Mouse (Mus musculus) thymus, adult 2 months (tissue): ENCODE measurements at regions not wholly inside any gene's neighbourhood (a gene's known extent, or its start where the extent isn't known, plus 50 kb on each side); places are given as distances from the start of the nearest gene placed in this dataset.

Experiments used
- DNase-seq: peaks from one replicate; pipeline ENCODE4 v3.0.0; 2021
- H3K27ac ChIP-seq: fragments of 200-500 bp; 2 replicates; pipeline ENCODE4 v1.5.1; 2012; ENCODE audit warnings: low read length, control low read depth; ENCODE audit not compliant: control insufficient read depth, insufficient read depth
- H3K27me3 ChIP-seq: fragments of 200-500 bp; 2 replicates; pipeline ENCODE4 v1.6.1; 2012; ENCODE audit warnings: mild to moderate bottlenecking, low read length, moderate library complexity, mixed read lengths; ENCODE audit not compliant: control insufficient read depth, insufficient read depth
- H3K36me3 ChIP-seq: fragments of 200-500 bp; 2 replicates; pipeline ENCODE4 v1.6.1; 2012; ENCODE audit warnings: mild to moderate bottlenecking, low read length, moderate library complexity; ENCODE audit not compliant: control insufficient read depth, insufficient read depth
- H3K4me1 ChIP-seq: fragments of 200-500 bp; replicated peaks from 2 replicates; pipeline ENCODE4 v1.6.1; 2012; ENCODE audit warnings: low read length; ENCODE audit not compliant: control insufficient read depth, insufficient read depth
- H3K4me3 ChIP-seq: fragments of 200-500 bp; 2 replicates; pipeline ENCODE4 v1.5.1; 2012; ENCODE audit warnings: mild to moderate bottlenecking, low read length, control low read depth, moderate library complexity; ENCODE audit not compliant: control insufficient read depth, insufficient read depth
- CTCF ChIP-seq: fragments of 200-500 bp; IDR thresholded peaks from 2 replicates; pipeline ENCODE4 v1.5.1; 2012; ENCODE audit warnings: mild to moderate bottlenecking, control low read depth, low read length, moderate library complexity, borderline replicate concordance; ENCODE audit not compliant: control insufficient read depth, poor library complexity, insufficient read depth; ENCODE audit errors: extremely low read depth
- POLR2A ChIP-seq: fragments of 200-500 bp; IDR thresholded peaks from 2 replicates; pipeline ENCODE4 v1.6.1; 2012; ENCODE audit warnings: mild to moderate bottlenecking, low read length, control low read depth, moderate library complexity; ENCODE audit not compliant: control insufficient read depth, poor library complexity, insufficient read depth; ENCODE audit errors: extremely low read depth
- WGBS: fragments of 180-500 bp; shearing (Covaris S2); methylation state at CpG from one replicate; pipeline ENCODE4 v1.1.7; 2018; 5-methylcytosine and 5-hydroxymethylcytosine counted together

DNA sequence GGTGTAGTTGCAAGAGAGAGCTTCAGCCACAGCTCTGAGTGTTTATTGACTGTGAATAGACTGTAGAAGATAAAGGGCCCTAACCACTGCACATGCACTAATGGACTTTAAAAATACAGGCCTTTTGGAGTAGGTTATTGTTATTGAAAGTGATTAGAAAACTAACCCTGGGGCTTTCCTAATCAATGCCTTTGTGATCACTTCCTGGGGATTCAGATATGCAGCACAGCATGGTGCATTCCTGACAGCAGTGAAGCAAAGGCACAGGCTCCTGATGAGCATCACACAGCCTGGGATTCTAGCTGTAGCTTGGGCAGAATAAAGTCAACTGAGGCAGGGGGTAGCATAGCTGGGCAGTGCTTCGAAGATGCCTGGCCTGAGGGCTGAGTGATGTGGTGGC lies 87.3 kb downstream of the Gm11077 start:
- Histone ChIP-seq H3K4me1 (peaks cover 16% of the 10 kb centered on the region), H3K27me3 (no peaks in the 10 kb centered on the region), H3K36me3 (no peaks in the 10 kb centered on the region), H3K4me3 (no peak overlapping the region), H3K27ac (no peak overlapping the region)
- DNase-seq: no peak
- 14% methylated on average over 1 of the region's 1 CpGs for WGBS
- no peak for TF ChIP-seq POLR2A
- TF ChIP-seq CTCF: no peak

- no peaks in the 10 kb centered on the region for H3K27me3 ChIP-seq
- H3K4me1 ChIP-seq: peaks cover 16% of the 10 kb centered on the region
- no peak for TF ChIP-seq CTCF
- no peak overlapping the region for H3K4me3 ChIP-seq
- DNase-seq: no peak
- WGBS: 4% methylated on average over 6 of the region's 6 CpGs
- no peak overlapping the region; the same call in 1 of the 2 replicates for H3K27ac ChIP-seq
- H3K36me3 ChIP-seq: no peaks in the 10 kb centered on the region
These were observed 87.7 kb downstream of the Gm11077 start for GRCm38 (mm10) chr6:140816831-140817230.

GRCm38 (mm10) chr6:140819451-140819878 lies 90.4 kb downstream of the Gm11077 start:
- TF ChIP-seq CTCF: no peak
- no peak for TF ChIP-seq POLR2A
- 56% methylated on average over 8 of the region's 8 CpGs for WGBS
- Histone ChIP-seq H3K27me3 (no peaks in the 10 kb centered on the region), H3K27ac (peak overlapping the region; percentile 31), H3K4me3 (no peak overlapping the region), H3K4me1 (peaks cover 16% of the 10 kb centered on the region), H3K36me3 (no peaks in the 10 kb centered on the region)
- DNase-seq: peak; percentile 11

GRCm38 (mm10) chr6:140826522-140826921 lies 97.4 kb downstream of the Gm11077 start:
- Histone ChIP-seq H3K36me3 (no peaks in the 10 kb centered on the region), H3K4me1 (no peaks in the 10 kb centered on the region), H3K27ac (no peak overlapping the region), H3K4me3 (no peak overlapping the region), H3K27me3 (no peaks in the 10 kb centered on the region)
- TF ChIP-seq POLR2A: no peak
- TF ChIP-seq CTCF: no peak
- no peak for DNase-seq

DNA sequence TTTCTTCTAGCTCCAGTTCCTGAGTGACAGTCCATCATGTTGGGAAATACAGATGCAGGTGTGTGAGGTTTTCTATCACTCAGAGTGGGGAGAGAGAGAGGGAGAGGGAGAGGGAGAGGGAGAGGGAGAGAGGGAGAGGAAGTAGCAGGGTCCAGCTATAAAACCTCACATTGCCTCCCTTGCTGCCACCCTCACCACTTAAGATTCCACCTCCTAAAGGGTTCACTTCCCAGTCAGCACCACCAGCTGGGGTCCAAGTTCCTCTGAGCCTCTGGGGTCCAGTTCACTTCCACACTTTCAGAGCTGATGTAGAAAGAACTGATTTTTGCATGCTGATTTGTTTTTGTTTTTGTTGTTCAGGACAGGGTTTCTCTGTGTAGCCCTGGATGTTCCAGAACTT lies 98.6 kb downstream of the Gm11077 start:
- no peaks in the 10 kb centered on the region for H3K36me3 ChIP-seq
- TF ChIP-seq CTCF (no peak), POLR2A (no peak)
- no peaks in the 10 kb centered on the region for H3K4me1 ChIP-seq
- no peak overlapping the region for H3K27ac ChIP-seq
- DNase-seq: no peak
- H3K27me3 ChIP-seq: no peaks in the 10 kb centered on the region
- H3K4me3 ChIP-seq: no peak overlapping the region

DNA sequence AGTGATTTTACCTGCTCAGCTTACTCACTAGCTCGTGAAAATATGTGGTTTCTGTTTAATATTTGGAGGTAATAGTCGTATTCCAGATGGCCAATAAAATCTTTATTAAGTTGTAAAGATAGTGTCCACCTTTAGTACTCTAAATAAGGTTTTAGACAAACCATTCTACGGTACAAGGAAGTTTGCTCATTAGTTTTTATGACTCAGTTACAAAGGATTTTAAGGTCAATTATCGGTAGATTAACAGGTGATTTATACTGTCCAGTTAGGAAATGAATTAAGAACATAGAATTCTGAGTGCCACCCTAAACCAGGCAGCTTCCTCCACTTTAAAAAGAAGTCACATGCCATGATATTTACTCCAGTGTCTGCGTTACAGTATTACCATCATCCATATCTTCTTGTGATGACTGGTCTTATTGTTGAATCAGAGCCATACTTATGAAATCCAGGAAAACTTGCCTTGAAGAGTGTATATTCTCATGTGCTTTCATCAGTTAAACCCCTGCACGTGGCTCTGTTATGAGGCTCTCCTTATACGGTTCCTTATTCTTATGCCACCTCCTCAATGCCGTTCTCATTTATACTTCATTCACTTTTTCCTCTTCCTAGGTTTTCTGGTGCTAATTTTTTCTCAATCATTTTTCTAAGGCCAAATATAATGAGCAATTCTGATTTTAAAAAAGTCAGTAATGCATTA lies 114.4 kb downstream of the Gm11077 start:
- Histone ChIP-seq H3K4me3 (no peak overlapping the region), H3K36me3 (no peaks in the 10 kb centered on the region), H3K27ac (no peak overlapping the region), H3K4me1 (no peaks in the 10 kb centered on the region), H3K27me3 (no peaks in the 10 kb centered on the region)
- no peak for TF ChIP-seq POLR2A
- no peak for TF ChIP-seq CTCF
- WGBS: 91% methylated on average over 8 of the region's 8 CpGs
- DNase-seq: no peak

- H3K4me3 ChIP-seq: no peak overlapping the region
- 92% methylated on average over 3 of the region's 3 CpGs for WGBS
- no peak for DNase-seq
- H3K36me3 ChIP-seq: no peaks in the 10 kb centered on the region
- no peaks in the 10 kb centered on the region for H3K27me3 ChIP-seq
- no peaks in the 10 kb centered on the region for H3K4me1 ChIP-seq
- TF ChIP-seq CTCF (no peak), POLR2A (no peak)
- no peak overlapping the region for H3K27ac ChIP-seq
These were observed 118.1 kb downstream of the Gm11077 start for GRCm38 (mm10) chr6:140847165-140847564.
